Mouse (Mus musculus) brain, embryonic 14.5 days (tissue): ENCODE measurements around the gene Inip. TPM values are rescaled to one million over a fixed set of nuclear protein-coding genes. Genes with fewer than 3 reads are reported as not detected.

Experiments used
- DNase-seq: peaks from one replicate; pipeline ENCODE4 v3.0.0-alpha.2; 2011; ENCODE audit warnings: low read depth
- CTCF ChIP-seq: fragments of 200-500 bp; IDR thresholded peaks from 2 replicates; pipeline ENCODE4 v1.5.1; 2012; ENCODE audit warnings: inconsistent platforms, mild to moderate bottlenecking, moderate library complexity, borderline replicate concordance; ENCODE audit not compliant: insufficient read depth, insufficient read length; ENCODE audit errors: extremely low read depth
- POLR2A ChIP-seq: fragments of 200-500 bp; IDR thresholded peaks from 2 replicates; pipeline ENCODE4 v1.6.1; 2012; ENCODE audit warnings: mild to moderate bottlenecking, inconsistent platforms, borderline replicate concordance; ENCODE audit not compliant: poor library complexity, insufficient read depth, insufficient read length, severe bottlenecking; ENCODE audit errors: extremely low read depth
- polyA plus RNA-seq: library from polyadenylated mRNA; depleted of rRNA; stranded (reverse); fragments of >200 nt; gene quantifications from 2 replicates; pipeline ENCODE4 v1.2.3, GENCODE M21; 2012; rRNA removed

Gene Inip
- polyA plus RNA-seq: 31.3 and 32.8 TPM in 2 replicates

DNA sequence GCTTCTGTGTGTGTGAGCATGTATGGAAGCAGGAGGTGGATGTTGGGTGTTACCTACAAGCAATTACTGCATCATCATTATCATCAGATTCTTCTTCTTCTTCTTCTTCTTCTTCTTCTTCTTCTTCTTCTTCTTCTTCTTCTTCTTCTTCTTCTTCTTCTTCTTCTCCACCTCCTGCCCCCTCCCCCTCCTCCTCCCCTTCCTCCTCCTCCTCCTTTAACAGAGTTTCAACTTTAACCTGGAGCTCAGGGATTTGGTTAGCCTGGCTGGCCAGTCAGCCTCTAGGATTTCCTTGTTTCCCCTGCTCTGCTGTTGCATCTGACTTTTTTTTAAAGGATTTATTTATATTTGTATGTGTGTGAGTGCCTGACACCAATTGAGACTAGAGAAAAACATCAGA is at the start of gene Inip:
Inip (minus strand) TSS at position 101 of the 400 bp plus-strand sequence.
- DNase-seq: no peak
- TF ChIP-seq CTCF (no peak), POLR2A (no peak)

DNA sequence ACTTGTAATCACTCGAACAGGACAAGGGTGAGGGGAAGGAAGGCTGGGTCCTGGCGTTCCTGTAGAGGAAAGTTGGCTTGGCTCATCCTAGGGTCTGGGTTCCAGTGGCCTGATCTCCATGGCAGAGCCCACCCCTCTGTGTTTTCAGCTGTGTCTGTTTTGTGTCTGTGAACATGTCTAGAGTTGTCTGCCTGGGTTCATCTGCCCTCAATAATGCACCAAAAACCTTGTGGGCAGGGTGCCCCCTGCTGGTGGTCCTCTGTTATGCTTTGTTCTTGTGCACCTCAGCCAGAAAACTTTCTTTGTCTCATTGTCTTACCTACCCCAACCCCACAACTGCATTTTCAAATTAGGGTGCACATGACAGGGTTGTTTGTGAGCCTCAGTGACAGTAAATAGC is 48.8 kb upstream of the Inip start:
- peak; percentile 75 for TF ChIP-seq CTCF
- no peak for TF ChIP-seq POLR2A
- peak; percentile 70 for DNase-seq

DNA sequence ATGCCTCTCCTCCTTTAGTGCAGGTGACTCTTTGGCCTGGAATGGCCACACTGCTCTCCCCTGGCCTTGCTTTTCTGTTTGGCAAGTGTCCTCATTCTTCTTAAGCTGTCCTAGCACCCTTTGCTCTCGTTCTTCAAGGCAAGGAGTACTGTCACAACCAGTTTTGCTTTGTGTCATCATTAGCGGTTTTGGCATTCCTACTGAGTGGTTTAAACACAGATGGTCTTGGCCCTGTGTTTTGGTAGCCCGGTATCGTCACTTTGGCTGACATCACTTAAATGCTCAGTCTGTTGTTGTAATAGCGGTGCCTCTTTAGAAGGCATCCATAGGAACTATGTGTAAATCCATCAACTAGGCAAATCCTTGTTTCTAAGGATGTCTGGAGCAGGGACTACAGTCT is 46.1 kb upstream of the Inip start:
- peak; percentile 31 for DNase-seq
- TF ChIP-seq CTCF: no peak
- no peak for TF ChIP-seq POLR2A

DNA sequence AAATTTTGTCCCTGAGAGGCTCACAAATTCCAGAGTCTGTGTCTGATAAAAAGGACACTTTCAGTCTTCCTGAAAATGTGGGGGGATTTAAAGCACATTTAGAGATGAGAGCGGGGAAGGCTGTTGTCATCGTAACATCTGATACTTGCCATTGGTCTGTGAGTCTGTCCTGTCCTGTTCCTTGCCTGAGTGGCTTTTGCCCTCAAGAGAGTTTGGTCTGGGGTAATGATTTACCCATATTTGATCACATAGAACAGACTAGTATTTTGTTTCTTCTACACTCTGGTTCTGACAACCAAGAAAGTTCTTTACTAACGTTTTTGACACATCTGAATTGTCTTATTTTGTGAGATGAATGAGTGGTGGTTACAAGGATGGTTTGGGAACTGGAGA is 43.9 kb upstream of the Inip start:
- DNase-seq: no peak
- TF ChIP-seq CTCF (no peak), POLR2A (no peak)

DNA sequence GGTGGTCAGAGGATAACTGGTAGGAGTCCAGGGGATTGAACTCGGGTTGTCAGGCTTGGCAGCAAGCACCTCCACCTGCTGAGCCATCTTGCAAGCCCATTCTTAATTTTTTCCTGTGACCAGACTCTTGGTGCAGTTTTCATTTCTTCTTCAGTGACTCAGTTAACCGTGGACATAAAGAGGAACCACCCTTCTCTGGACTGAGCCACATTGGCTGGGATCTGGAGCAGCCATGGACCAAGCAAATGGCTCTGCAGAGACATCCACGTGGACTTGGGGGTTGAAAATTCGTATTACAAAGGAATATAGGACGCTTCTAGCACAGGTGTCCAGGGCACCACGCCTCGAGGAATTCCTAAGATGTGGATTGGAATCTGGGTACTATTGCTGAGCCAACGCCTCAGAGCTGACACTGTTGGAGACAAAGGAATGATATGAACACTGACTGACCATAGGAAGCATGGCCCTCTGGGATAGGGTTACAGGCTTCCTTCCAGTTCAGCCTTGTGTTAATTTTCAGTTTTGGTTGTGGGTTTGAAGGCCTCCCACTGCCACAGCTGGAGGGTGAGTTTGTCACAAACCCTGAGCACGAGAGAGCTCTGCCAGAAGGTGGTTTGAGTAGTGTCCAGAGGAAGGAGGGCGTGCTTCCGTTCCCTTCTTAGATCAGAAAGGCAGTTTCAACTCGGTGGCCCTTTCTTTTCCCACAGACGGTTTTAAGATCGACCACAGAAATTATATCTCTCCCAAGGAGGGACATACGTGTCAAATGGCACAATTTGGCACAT is 43.3 kb upstream of the Inip start:
- no peak for TF ChIP-seq POLR2A
- no peak for TF ChIP-seq CTCF
- DNase-seq: no peak

DNA sequence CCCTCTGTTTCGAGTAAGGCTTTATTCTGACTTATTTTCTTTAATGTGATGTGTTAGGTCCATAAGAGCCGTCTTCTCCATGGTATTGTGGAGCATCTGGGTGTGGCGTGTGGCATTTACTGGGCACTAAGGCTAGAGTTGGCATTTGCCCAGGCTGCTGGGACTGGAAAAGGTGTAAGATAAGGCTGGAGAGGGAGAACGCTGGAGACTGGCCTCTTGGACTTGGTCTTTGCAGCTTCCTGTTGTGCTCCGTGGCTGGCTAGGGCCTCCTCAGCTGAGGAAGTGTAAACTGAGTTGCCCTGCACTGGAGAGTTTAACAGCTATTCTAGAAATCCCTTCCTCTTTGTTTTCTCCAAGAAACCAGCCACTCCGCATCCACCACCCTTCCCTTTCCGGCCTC is 36.3 kb upstream of the Inip start:
- TF ChIP-seq CTCF (no peak), POLR2A (no peak)

DNA sequence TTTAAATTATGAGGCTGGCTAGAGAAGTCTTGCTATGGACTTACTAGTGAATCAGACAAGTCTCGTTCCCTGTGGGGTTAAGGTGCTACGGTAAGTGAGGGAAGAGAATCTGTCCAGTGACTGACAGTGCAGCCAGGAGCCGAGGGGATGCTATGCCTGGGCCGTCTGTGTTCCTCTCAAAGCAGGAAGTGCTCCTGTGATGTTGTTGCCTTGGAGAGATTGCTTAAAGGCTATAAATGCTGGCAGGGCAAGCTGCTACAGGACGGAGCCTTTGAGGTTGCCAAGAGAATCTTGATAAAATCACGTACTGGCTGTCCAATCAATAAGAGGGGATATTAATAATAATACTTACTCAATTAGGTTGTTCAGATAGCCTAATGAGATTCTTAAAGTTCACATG is 31.4 kb upstream of the Inip start:
- DNase-seq: no peak
- TF ChIP-seq CTCF: no peak

More for the DNA sequence above, 36.3 kb upstream of the Inip start:
- no peak for DNase-seq

DNA sequence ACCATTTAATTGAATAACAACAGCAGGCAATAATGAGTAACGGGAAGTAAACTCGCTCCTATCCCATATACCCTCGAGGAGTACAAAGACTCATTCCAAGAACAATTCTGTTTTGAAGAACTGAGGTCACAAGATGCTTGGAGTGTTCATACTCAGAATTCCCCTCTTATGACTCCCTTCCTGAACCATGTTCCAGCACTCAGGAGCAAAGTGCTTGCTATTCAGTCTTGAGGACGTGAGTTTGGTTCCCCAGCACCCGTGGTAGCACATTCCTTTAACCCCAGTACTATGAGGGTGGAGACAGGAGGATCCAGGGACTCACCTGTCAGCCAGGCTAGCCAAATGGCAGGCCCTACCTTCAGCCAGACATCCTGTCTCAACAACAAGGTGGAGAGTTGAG is 29.6 kb upstream of the Inip start:
- TF ChIP-seq CTCF (no peak), POLR2A (no peak)
- DNase-seq: no peak

DNA sequence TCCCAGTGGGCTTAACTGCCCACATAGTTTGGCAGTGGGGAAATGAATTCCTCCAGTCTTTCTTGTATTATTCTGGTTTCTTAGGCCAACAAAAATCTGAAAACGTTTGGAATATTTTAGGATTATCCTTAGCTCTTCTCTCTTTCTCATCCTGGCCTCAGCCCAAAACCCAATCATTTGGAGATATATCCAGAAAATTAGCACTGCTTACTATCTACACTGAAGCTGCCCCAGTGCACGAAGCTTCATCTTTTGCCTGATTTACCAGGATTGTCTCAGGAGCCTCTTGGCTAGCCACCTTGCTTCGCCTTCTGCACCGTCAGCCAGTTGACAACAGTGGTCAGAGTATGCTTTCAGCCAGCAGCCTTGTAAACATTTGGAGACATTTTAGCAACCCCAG is 27.7 kb upstream of the Inip start:
- TF ChIP-seq POLR2A (no peak), CTCF (no peak)
- no peak for DNase-seq

DNA sequence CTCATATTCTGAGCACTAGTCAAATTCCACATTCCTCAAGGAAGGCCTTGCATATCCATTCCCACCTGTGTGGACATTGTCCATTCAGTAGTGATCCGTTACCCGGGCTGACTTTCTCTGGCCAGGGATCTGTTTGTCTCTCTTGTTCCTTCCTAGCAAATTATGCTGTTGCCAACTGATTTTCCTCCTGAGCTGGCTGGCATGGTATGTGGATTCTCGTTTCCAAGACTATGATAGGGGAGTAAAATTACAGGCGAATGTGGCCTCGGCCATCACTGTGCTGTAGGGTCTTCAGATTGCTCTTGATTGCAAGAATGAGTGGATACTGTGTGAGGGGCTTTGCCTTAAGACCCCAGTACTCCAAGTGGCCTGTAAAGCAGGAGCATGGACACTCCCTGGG is 25.0 kb upstream of the Inip start:
- no peak for DNase-seq
- no peak for TF ChIP-seq POLR2A
- no peak for TF ChIP-seq CTCF

DNA sequence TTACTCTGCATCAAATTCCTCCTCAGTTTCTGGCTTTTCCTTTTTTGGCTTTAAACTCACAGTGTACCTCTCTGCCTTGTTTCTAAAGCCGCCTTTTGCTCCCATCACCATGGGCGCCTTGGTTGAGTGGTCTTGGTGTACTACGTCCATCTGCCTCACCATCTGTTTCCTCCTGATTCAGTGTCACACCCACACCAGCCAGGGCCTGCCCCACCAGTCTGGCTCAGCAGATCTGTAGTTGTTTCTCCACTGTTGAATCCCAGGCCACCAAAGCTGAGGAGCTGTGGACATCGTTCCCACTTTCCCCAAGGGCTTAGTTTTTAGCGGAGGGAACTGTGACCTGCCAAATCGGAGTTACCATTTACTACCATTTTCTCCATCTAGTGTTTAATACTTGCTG is 24.2 kb upstream of the Inip start:
- TF ChIP-seq POLR2A (no peak), CTCF (no peak)

DNA sequence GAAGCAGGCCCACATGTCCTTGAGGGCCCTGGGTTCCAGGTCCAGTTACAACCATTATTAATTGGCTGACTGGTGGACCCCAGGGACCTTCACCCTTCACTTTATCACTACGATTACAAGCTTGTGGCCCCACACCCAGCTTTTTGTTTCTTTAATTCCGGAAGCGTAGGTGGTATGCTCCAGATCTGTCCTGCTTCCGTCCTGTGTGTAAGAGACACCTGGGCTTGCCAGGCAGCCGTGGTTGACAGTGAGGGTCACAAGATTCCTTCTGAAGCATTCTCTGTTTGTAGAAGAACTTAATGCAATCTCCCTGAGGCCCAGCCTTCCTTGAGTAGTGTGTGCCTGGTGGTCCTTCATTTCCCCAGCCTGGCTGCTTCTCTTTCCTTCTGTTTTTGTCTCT is 23.5 kb upstream of the Inip start:
- DNase-seq: no peak
- no peak for TF ChIP-seq POLR2A
- no peak for TF ChIP-seq CTCF

More for the DNA sequence above, 24.2 kb upstream of the Inip start:
- DNase-seq: peak; percentile 50

DNA sequence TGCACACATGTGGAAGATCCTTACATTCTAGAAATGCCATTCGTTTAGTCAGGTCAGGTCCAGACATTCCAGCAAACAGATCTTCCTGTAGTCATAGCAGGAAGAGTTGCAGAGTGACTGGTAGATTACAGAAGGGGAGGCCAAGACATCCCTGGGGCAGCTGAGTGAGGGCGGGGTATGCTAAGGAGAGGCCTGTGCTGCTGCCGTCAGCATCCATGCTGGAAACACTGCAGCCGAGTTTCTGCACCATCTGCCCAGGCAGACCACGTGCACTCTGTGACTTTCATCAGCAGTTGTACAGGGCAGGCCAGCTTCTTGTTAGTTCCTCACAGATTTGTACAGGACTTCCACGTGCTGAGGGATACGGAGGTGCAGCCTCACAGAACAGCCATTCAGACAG is 22.1 kb upstream of the Inip start:
- peak; percentile 60 for DNase-seq
- no peak for TF ChIP-seq CTCF
- no peak for TF ChIP-seq POLR2A

DNA sequence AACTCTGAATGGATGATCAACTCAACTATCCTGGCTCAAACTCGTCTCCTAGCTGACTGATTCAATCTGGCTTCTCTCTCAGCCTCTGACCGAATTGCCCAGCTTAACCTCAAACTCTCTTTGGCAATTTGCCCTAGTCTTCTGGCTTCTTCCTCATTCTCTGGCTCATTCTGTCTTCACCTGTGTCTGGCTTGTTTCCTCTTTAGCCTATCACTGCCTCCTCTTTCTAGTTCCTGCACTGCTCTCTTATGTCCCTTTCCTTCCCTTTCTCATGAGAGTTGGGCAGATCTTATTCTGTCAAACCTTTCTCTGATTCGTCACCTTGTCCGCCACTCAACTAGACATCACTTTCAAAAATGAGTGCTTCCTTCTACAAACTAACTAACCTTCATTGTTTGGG is 20.7 kb upstream of the Inip start:
- TF ChIP-seq POLR2A (no peak), CTCF (no peak)
- DNase-seq: no peak

DNA sequence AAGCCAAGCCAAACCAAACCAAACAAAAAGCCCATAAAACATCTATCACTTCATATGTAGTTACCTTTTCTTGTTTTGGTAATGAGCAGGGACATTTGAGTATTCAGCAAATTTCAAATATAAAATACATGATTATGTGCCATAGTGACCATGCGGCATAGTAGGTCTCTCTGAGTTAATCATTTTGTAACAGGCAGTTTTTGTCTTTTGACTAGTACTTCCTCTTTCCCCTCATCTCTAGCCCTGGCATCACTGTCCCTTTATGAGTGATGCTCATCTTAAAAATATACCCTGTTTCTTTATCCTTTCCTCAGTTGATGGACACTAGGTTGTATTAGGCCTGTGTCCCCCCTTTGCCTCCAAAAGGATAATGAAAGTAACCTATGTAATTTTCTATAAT is 20.1 kb upstream of the Inip start:
- no peak for TF ChIP-seq POLR2A
- TF ChIP-seq CTCF: no peak
- DNase-seq: no peak

DNA sequence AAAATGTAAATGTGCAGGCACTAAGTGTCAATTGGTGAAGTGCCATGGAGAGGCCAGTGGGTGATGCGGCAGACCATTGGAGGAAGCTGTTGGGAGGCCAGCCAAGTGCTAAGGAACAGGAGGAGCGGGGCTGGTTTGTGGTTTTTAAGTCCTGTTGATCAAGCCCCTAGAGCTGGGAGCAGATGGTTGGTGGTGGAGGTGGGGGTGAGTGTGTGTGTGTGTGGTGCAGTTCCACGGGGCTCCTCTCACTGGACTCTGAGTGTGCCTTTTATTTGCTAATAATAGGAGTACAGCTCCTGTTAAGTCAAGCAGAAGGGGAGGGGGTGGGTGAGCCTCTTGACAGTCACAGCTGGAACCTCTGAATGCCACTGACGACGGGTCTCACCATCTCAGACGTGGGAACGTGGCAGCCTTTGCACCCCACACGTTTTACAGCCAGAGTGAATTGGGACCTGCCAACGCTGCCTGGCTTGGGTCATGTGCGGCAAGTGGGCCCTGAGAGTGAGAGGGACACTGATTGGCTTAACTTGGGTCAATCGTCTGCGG is 18.2 kb upstream of the Inip start:
- DNase-seq: peak; percentile 92
- TF ChIP-seq CTCF (no peak), POLR2A (no peak)
